ENCODE assay signal across 8 mouse cellular contexts in the genomic region with DNA sequence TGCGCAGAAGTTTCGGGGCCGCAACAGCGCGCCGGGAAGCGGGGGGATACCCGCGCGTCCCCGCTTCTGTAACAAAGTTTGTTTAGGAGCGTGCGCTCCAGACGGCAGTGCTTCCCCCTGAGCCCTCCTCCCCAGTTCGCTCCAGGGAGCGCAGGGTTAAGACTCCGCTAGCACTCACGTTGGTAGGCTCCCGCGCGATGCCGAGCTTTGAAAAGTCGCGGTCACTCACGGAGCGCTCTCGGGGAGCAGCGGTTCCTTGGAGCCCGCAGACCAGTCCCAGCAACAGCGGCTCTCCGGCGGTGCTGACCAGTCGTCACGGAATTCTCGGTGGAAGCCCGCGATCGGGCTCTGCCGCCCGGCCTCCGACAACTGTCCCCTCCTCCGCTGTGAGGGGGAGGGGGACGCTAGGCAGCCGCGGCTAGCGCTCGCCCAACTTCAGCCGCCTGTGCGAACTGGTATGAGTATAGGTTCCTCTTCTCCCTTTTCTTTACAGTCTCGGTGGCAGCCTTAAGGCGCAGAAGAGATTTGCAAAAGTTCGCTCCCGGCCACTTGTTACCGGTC. TPM values are rescaled to one million over a fixed set of nuclear protein-coding genes. Genes with fewer than 3 reads are reported as not detected.
DNase-seq lines count a peak whose midpoint lies in the region; ATAC-seq and TF ChIP-seq lines count a peak whose summit lies in the region.

No protein-coding gene starts in this region.

- peak overlapping the region; percentile 95 for H3K9ac ChIP-seq in forebrain, embryonic 11.5 days (ENCODE audit: low read length)

- no peaks in the 10 kb centered on the region for H3K27me3 ChIP-seq in forebrain, embryonic 11.5 days (ENCODE audit: control insufficient read depth, insufficient read depth, low read length)

- peak overlapping the region; percentile 91 for H3K4me2 ChIP-seq in forebrain, embryonic 11.5 days (ENCODE audit: low read depth, low read length, severe bottlenecking)

- no peak for TF ChIP-seq CTCF in left cerebral cortex, adult 2 months (IDR thresholded peaks at IDR 0.05)

- peaks cover 11% of the 10 kb centered on the region for H3K4me1 ChIP-seq in forebrain, embryonic 11.5 days (replicated peaks; ENCODE audit: control insufficient read depth, insufficient read depth, low read length)

- no peaks in the 10 kb centered on the region for H3K36me3 ChIP-seq in forebrain, embryonic 11.5 days (ENCODE audit: control insufficient read depth, insufficient read depth, low read length)

- under 1% methylated on average over 54 of the region's 54 CpGs for WGBS in forebrain, embryonic 11.5 days

- peak overlapping the region; percentile 89 for H3K4me3 ChIP-seq in forebrain, embryonic 11.5 days (ENCODE audit: low read depth, low read length)
- H3K4me3 ChIP-seq in left cerebral cortex, adult 2 months, result peak overlapping the region; percentile 80

- no peaks in the 10 kb centered on the region for H3K9me3 ChIP-seq in forebrain, embryonic 11.5 days (ENCODE audit: control insufficient read depth, low read length)

- intact Hi-C loops in left cerebral cortex, adult 2 months (cut with DNase I), result loop anchor here (2.0 to 5.0 kb wide), 5 partner anchors 43 to 873 kb away; a partner anchor contains a TSS

- DNase-seq in CD4-positive, CD25-positive, alpha-beta regulatory T cell, adult 2 months (ENCODE audit: low read depth, low spot score), result peak; percentile 74
- peak; percentile 71 for DNase-seq in ZHBTc4 (ENCODE audit: low read depth, low spot score)
- DNase-seq in forebrain, embryonic 11.5 days (ENCODE audit: low spot score), result peak; percentile 84
- peak; percentile 67 for DNase-seq in heart, postnatal 4 days
- peak; percentile 56 to 65 for DNase-seq in left cerebral cortex, adult 2 months (ENCODE audit: extremely low spot score in 1 of 2, low spot score in 2 of 2)
- peak; percentile 71 to 73 for DNase-seq in right cerebral cortex, postnatal 10 days (ENCODE audit: low spot score in 2 of 2)
- DNase-seq in urinary bladder, postnatal 25 days (ENCODE audit: low spot score), result peak; percentile 56

- ATAC-seq in forebrain, embryonic 11.5 days (replicated peaks; ENCODE audit: low FRiP score), result peak; percentile 1; the same call in 1 of the 2 replicates
- ATAC-seq in megakaryocyte, adult 5-6 weeks (ENCODE audit: poor library complexity, severe bottlenecking), result peak; percentile 16

- peak overlapping the region; percentile 94 for H3K27ac ChIP-seq in forebrain, embryonic 11.5 days (ENCODE audit: low read depth, low read length)
- peak overlapping the region; percentile 85 for H3K27ac ChIP-seq in left cerebral cortex, adult 2 months

RNA-seq across cellular contexts. Expression of a gene that starts 0.6 kb away (rescaled TPM):
- 60.7 and 62.7 TPM in 2 replicates for polyA plus RNA-seq in forebrain, embryonic 11.5 days (2014; fragmentation: Nextera tagmentation; extraction: Ambion mirVana)
- 10 to 100 TPM; 61.6 to 69.6 TPM for total RNA-seq in heart, postnatal 4 days (2021)
- 10 to 100 TPM; 56.7 to 61.4 TPM for total RNA-seq in left cerebral cortex, adult 2 months (2021)
- 88.4 and 91.5 TPM in 2 replicates for total RNA-seq in megakaryocyte, adult 5-6 weeks (2015)
- 141 and 162 TPM in 2 replicates for total RNA-seq in megakaryocyte, adult 5-6 weeks (2017)

Comparison
In these comparisons a context has a peak if more than half of its experiments do, and no peak if none do; other contexts are left out.
1. Peak in every context shown above with its lines: DNase-seq, ATAC-seq, H3K4me3 ChIP-seq and H3K27ac ChIP-seq.